Mouse (Mus musculus): ENCODE results near the gene Pla2g4b.

Pla2g4b gene

DNA sequence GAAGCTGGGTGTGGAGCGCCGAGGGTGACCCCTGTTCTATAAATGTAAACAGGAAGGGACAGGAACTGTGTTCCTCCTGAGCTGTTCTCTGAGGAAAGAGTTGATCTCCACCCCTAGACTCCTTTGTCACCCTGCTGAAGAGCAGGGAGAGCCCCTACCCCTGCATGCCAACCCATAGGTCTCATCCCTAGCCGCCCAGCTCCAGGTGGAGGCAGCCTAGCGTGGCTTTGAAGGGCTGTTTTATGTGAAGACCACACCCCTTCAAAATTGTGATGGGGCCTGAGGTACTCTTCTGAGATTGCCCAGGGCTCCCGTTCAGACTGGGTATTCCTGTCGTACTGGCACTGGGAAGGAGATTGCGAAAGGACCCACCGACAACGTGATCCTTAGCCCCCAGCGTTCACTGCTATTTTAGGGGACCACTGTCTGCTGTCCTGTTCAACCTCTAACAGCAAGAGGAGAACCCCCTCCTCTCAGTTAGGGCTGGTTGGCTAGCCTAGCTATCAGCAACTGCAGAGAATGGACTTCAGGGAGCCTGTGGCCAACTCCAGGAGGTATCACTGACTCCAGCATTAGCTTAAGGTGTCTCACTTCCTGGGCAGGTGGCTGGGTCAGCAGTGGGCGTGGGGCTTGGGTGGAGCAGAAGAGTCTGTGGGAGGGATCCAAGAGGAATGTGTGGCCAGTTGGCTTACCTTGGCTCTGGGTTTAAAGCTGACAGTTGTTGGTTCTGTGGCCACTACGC is at the start of gene Pla2g4b:
Gene Pla2g4b, plus strand, starts transcription at position 692 of the 742 bp plus-strand sequence.
- in situ Hi-C loops (cut with MboI; ENCODE audit: low pct_unique_long_range_greater_than_20kb in 1 of 2, low sequenced_read_pairs in 2 of 2, unreplicated experiment in 1 of 2), result no loop called here

DNA sequence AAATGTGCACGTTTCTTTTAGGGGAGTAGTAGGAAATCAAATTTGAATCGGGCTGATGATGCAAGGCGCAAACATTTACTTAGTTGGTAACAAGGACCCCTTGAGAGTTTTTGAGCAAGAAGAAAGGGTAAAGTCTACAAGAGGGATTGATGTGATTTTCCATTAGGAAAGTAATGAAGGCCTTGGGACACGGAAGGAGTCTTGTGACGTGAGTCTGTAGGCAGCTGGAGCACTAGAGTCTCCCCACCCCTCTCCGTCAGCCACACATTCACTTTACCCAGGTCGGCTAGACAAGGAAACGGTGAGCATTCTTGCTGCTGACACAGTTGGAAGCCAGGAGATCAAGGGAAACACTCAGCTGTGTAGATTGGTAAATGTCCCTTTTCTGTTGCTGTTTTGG is 47.3 kb upstream of the Pla2g4b start:
- in situ Hi-C loops (cut with MboI; ENCODE audit: low pct_unique_long_range_greater_than_20kb in 1 of 2, low sequenced_read_pairs in 2 of 2, unreplicated experiment in 1 of 2), result no loop called here

DNA sequence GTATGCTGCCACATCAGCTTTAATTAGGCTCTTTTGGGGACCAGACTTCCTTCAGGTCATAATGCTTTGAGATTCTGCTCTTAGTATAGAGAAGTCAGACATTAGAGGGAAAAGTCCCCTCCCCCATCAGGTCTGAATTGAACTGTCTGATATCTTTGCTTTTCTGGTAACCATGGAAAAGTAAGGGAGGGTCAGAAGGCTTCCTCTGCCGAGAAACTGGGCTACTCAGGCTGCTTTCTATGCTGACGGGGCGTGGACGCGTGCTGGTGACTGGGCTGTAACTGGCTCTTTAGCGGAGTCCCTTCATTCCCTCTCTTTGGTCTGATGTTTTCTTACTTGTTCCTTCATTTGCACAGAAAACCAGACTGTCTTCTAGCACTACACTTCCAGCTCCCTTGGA is 46.8 kb upstream of the Pla2g4b start:
- in situ Hi-C loops (cut with MboI; ENCODE audit: low pct_unique_long_range_greater_than_20kb in 1 of 2, low sequenced_read_pairs in 2 of 2, unreplicated experiment in 1 of 2), result no loop called here

DNA sequence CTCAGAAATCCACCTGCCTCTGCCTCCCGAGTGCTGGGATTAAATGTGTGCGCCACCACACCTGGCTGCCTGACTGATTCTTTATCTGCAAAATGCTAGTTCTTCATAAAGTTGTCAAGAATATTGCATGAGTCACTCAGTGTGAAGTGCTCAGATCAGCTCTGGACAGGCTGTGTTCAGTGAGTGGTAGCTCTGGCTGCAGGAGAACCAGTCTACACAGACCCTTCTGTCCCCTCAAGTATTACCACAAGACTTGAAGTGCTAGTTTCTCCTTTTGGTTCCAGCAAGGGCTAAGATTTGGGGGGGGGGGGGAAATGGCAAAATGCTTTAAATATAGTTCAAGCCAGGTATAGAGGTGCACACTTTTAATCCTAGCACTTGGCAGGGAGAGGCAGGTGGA is 45.8 kb upstream of the Pla2g4b start:
- in situ Hi-C loops (cut with MboI; ENCODE audit: low pct_unique_long_range_greater_than_20kb in 1 of 2, low sequenced_read_pairs in 2 of 2, unreplicated experiment in 1 of 2), result no loop called here

DNA sequence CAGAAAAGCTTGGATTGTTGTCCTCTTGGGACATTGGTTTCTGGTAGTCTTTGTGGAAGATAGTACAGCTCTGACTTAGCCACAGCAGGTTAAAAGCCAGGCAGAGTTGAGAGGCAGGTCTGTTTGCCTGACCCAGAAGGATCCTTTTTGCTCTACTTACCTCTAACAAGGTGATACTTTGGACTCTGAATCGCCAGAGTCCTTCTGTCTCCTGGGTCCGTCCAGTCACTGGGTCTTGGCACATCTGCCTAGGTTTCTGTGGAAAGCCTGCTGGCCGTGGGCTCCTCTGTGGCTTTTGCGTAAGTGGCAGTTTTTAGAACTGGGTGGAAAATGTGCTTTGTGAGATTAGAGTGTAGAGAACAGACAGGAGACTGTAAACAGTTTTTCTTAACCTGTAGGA is 44.3 kb upstream of the Pla2g4b start:
- in situ Hi-C loops (cut with MboI; ENCODE audit: low pct_unique_long_range_greater_than_20kb in 1 of 2, low sequenced_read_pairs in 2 of 2, unreplicated experiment in 1 of 2), result no loop called here

DNA sequence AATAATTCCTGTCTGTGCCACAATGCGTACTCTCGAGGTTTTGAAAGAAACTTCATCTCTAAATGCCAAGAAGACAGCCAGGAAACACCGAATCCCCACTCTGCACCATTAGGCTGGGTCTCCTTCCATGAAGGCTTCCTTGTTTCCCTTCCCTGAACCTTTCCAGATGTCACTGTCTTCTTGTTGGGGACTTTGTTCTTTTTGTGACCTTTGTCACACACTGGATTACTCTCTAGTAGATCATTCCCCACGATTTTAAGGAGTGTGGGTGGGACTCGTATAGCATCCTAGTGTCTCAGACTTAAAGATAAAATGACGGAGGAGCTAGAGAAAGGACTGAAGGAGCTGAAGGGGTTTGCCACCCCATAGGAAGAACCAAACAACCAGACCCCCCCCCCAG is 42.3 kb upstream of the Pla2g4b start:
- in situ Hi-C loops (cut with MboI; ENCODE audit: low pct_unique_long_range_greater_than_20kb in 1 of 2, low sequenced_read_pairs in 2 of 2, unreplicated experiment in 1 of 2), result no loop called here

DNA sequence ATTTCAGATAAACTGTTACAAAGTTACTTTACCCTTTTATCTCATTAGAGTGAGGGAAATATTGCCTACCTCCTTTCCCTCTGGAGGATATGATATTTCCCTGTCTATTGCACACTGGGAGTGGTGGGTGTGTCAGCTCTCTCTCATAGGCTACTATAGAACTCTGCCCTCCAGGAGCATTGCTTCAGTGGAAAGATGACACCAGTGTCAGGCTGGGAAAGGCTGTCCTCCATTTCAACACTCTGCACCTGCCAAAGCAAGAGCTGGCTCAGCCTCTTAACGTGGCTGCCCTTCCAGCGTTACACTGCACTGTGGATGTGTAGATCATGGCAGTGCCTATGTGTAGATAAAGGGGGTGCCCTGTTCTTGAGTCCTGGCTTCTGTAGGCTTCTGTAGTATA is 40.9 kb upstream of the Pla2g4b start:
- in situ Hi-C loops (cut with MboI; ENCODE audit: low pct_unique_long_range_greater_than_20kb in 1 of 2, low sequenced_read_pairs in 2 of 2, unreplicated experiment in 1 of 2), result no loop called here

DNA sequence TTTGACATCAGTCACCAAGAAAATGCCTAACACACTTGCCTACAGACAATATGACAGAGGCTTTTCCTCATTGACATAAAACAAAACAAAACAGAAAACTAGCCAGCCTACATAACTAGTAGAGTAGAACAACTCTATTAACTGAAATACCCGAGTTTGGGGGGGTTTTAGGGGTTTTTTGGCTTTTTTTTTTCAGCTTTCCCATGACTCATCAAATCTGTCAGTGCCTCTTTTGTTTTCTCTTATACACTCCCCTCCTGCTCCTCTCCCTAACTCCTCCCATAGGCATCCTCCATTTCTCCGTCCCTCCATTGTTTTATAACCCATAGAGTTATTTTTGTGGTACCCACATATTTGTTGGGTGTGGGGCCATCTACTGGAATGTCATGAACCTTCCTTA is 39.7 kb upstream of the Pla2g4b start:
- in situ Hi-C loops (cut with MboI; ENCODE audit: low pct_unique_long_range_greater_than_20kb in 1 of 2, low sequenced_read_pairs in 2 of 2, unreplicated experiment in 1 of 2), result no loop called here

DNA sequence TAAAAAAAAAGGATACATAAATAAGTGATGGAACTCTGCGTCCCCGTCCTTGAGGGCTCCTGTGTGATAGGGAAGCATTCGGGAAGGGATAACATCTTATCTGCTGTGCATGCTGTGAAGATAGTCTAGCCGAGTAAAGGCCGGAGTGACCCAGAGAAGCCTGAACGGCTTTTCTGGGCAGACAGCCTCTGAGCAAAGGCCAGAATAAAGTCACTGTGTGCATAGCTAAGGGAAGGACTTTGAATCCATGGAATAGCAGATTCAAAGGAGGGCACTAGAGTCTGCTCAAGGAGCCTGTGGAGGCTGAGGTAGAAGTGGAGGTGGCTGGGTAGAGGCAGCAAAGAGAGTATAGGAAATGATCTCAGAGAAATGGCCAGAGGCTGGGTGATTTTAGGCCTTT is 38.4 kb upstream of the Pla2g4b start:
- in situ Hi-C loops (cut with MboI; ENCODE audit: low pct_unique_long_range_greater_than_20kb in 1 of 2, low sequenced_read_pairs in 2 of 2, unreplicated experiment in 1 of 2), result no loop called here

DNA sequence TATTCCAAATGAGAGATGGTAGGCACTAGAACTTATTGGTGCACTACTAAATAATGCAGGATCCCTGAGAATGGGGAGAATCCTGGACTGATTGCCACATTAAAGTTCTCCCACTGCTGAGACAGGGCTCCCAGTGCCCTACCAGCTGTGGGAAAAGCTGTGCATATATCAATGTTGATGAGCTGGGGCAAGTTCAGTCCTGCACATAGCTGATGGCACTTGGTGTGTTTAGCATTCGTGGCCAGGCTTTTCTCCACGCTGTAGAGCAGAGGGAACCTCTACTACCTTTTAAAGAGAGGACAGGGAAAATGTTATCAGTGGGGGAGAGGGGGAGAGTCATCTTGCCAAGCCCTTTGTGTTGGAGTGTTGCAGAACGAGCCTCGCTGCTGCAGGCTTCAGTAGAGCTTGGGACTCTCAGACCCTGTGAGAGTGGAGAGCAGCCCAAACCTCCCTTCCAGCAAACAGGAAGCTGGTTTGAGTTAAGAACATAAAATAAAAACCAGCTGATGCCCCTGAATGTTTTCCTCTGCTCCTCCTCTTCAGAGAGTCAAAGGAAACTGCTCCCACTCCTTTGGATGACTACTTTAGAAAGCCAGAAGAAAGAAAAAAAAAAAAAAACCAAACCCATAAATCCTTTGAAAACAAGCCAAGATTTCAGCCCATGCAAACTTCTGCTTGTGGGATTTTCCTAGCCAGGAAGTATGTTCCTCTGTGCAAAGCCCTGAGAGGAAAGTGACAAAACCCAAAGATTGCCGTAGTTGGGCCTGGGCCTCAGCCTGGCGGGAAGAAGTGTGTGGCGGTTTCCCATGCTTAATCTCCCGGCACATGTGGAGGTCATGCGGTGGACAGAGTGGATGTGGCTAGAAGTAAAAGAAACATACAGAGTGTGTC is 37.6 kb upstream of the Pla2g4b start:
- in situ Hi-C loops (cut with MboI; ENCODE audit: low pct_unique_long_range_greater_than_20kb in 1 of 2, low sequenced_read_pairs in 2 of 2, unreplicated experiment in 1 of 2), result no loop called here

DNA sequence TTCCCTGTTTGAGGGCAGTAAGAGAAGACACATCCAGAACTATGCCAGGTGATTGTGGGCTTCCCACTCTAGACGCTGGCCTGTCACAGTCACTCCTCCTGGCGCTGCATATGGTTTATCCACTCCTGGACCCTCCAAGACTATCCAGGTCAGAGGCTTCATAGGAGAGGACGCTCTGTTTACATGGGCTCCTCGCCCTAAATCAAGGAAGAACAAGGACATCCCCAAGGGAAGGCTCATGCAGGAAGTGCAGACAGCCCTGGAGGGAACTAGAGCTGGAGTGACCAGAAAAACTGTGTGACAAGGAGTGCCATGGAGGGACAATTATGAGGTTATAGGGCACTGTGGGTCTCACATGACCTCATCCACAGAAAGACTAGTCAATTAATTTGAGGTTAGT is 35.9 kb upstream of the Pla2g4b start:
- in situ Hi-C loops (cut with MboI; ENCODE audit: low pct_unique_long_range_greater_than_20kb in 1 of 2, low sequenced_read_pairs in 2 of 2, unreplicated experiment in 1 of 2), result no loop called here

DNA sequence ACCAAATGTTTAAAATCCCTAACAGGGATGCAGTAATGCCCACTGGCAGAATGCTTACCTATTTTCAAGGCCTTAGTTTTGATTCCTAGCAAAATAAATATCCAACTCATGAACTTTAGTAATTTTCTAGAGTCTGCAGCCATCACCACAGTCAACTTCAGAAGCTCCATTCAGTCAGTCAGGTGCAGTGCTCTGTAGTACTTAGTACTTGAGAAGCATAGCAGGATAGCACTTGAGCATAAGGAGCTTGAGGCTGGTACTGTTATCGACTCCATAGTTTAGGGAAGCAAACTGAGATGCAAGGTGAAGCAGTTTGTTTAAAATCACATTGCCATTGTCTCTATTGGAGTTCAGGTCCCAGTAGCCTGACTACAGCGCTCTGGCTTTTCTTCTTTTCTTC is 33.5 kb upstream of the Pla2g4b start:
- in situ Hi-C loops (cut with MboI; ENCODE audit: low pct_unique_long_range_greater_than_20kb in 1 of 2, low sequenced_read_pairs in 2 of 2, unreplicated experiment in 1 of 2), result no loop called here

DNA sequence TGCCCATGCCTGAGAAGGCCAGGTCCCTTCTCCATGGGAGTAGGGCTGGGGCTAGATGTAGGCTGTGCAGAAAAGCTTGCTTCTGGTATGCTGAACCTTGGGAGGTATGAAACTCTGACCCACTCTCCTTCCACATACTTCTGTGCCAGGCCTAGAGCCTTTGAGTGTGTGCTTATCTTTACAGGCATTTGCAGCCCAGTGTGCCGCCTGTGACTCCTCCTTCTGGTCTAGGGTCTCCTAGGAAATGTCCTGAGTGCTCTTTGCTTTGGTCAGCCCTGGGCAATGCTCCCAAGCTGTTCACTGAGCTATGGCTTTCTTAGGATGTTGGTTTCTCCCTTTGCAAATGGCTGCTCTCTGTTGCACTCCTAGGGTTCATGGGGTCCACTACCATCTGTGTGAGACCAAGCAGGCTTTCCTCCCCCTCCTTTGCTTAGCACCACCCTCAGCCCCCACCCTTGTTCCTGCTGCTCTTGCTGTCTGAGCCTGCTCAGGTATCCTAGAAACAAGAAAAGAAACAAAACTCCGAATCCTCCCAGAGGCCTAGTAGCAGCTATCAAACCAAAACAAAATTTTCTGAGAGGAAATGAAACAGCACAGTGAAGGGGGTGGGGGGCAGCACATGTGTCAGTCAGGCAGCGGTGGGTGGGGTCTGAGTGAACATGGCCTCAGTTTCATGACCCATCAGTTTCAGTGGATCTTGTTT is 32.2 kb upstream of the Pla2g4b start:
- in situ Hi-C loops (cut with MboI; ENCODE audit: low pct_unique_long_range_greater_than_20kb in 1 of 2, low sequenced_read_pairs in 2 of 2, unreplicated experiment in 1 of 2), result no loop called here

DNA sequence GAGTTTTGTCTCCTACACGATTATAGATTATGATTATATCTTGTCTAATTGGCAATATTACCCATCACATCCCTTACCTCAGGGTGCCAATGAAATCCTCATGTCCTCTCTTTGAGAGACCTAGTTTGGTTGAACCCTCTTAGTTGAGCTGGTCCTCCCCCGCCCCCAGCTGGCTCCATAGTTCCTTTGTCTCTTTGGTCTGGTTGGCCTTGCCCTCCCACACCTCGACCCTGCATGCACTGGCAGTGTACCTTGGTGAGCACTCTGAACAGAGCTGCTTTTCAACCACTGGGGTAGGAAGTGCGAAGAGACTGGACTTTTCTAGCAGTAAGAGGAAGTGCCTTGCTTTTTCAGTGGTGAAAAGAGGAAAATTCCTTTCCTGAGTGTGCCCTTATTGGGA is 31.3 kb upstream of the Pla2g4b start:
- in situ Hi-C loops (cut with MboI; ENCODE audit: low pct_unique_long_range_greater_than_20kb in 1 of 2, low sequenced_read_pairs in 2 of 2, unreplicated experiment in 1 of 2), result no loop called here

DNA sequence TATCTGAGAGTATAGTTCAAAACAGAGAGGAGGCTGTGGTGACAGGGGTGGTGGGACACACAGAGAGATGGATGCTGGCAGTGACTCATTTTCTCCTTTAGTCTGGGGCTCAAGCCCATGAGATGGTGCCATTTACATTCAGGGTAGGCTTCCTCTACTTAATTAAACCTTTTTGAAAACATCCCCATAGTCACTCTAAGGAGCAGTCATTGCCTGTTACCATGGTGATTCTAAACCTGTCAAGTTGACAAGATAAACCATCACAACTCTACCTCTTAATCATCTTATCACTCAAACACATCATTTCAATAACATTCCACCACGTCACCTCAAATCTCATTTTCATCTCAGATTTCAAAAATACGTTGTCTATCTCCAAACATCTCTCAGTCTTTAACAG is 29.2 kb upstream of the Pla2g4b start:
- in situ Hi-C loops (cut with MboI; ENCODE audit: low pct_unique_long_range_greater_than_20kb in 1 of 2, low sequenced_read_pairs in 2 of 2, unreplicated experiment in 1 of 2), result no loop called here

DNA sequence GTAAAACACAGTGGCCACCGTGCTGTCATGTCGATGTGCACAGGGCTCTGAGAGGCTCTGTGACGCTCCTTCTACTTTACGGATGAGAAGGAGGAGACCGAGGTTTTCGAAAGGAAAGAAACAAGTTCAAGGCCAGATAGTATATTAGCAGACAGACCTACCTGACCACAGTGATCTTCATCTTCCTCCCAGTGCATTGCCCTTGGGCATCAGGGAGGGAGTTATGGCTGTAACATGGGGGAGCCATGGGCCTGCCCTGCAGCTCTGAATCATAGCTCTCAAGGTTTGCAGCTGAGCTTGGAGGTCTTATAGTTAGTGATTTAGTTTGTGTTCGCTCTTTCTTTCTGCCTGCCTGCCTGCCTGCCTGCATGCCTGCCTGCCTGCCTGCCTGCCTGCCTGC is 26.5 kb upstream of the Pla2g4b start:
- in situ Hi-C loops (cut with MboI; ENCODE audit: low pct_unique_long_range_greater_than_20kb in 1 of 2, low sequenced_read_pairs in 2 of 2, unreplicated experiment in 1 of 2), result no loop called here

DNA sequence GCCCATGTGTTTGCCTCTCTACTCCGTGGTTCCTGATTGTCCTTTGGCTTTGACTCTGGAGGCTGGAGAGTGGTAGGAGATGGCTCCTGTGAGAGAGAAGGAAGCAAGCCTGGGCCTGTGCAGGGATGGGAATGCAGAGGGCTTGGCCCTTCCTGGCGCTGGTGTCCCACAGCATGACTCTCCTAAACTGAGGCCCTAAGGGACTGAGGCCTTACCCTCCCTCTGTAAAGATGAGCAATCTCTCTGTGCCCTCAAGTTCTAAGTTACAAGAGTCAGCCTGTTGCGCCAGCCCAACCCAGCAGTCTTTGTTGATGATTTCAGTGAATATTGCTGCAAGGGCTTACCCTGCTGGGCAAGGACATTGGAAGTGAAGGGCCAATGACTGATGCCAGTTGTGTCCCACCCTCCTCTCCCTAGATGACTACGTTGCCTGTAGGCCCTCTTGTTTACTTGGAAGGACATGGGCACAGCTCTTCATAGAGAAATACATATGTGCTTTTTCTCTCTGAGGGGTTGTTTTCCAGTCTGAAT is 25.5 kb upstream of the Pla2g4b start:
- in situ Hi-C loops (cut with MboI; ENCODE audit: low pct_unique_long_range_greater_than_20kb in 1 of 2, low sequenced_read_pairs in 2 of 2, unreplicated experiment in 1 of 2), result no loop called here

DNA sequence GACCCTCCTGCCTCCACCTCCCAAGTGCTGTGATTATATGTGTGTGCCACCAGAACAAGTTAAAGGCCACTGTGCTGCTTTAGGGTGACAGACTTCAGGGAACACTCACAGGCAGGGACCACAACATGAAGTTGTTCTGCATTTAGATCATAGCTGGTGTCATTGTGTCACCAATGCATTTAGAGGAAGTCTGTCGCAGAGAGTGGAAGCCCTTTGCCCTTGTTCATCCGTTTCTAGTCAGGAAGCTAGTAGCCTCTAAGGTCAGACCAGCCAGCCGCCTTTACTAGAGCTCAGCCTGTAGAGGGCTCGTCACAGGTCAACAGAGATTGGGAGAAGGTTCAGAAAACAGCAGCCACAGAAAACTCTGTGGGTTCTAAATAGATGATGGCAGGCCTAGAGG is 24.5 kb upstream of the Pla2g4b start:
- in situ Hi-C loops (cut with MboI; ENCODE audit: low pct_unique_long_range_greater_than_20kb in 1 of 2, low sequenced_read_pairs in 2 of 2, unreplicated experiment in 1 of 2), result no loop called here
